Mouse (Mus musculus) right cerebral cortex, postnatal 36 days (tissue): ENCODE data around the gene Pou4f1.
"Not testable (repeated sequence)": the region's sequence is repeated elsewhere in the genome, so short reads cannot be mapped to it uniquely, and the experiment has no call there.

ENCODE experiments used
- DNase-seq, 2 experiments: peaks; one replicate each; pipeline ENCODE4 v3.0.0; 2022; ENCODE audit warnings: low spot score in 2 of 2, mixed read lengths in 1 of 2

Pou4f1 gene

DNA sequence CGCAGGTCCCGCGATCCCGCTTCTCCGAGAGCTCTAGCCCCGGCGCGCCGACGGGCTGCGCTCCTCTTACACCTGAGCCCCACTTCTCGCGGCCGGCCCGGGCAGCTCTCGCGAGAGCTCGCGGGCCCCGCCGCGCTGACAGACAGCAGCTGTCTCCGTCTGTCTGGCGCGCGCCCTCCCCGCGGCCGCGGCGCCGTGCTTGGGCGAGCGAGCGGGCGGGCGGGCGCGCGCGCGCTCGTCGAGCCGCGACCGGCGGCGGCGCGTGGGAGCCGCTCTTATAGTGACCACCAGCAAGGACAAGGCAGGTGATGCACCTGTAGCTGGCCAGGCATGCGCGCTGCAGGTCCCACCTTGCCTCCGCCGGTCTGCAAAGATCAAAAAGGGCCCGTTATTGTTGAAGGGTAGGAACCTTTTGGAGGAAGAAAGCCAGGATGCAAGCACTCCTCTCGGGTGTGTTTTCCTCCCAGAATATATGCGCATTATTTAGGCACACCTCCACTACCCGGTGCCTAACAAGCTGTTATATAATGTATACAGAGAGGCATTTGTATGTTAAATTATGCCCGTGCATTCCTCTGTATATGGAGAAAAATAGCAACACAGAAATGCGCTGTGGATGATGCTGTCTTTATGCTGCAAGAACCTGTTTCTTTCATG, at the start of gene Pou4f1:
Gene Pou4f1, minus strand, starts transcription at position 34 of the 657 bp plus-strand sequence.
- DNase-seq: no peak

GRCm38 (mm10) chr14:104511664-104512063, 43.9 kb upstream of the Pou4f1 start:
- no peak for DNase-seq

DNA sequence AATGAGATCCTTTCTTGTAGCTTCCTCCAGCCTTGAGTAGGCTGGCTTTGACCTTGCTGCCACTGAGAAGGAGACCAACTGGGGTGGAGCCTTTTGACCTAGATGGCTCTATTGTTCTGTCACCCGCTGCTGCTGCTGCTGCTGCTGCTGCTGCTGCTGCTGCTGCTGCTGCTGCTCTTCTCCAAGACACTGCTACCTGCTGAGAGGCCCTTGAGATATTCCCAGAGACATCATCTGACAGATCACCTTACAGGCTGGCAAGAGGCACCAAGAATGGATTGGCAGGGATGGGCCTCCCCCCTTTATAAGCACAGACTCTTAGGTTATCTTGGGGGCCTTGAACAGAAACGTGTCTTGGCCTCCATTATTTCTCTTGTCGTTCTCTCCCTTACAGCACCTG, 35.0 kb upstream of the Pou4f1 start:
- not testable (repeated sequence) for DNase-seq

- no peak for DNase-seq
Observed at GRCm38 (mm10) chr14:104479751-104480150, 12.0 kb upstream of the Pou4f1 start.

GRCm38 (mm10) chr14:104478593-104478992, 10.8 kb upstream of the Pou4f1 start:
- DNase-seq: no peak

DNA sequence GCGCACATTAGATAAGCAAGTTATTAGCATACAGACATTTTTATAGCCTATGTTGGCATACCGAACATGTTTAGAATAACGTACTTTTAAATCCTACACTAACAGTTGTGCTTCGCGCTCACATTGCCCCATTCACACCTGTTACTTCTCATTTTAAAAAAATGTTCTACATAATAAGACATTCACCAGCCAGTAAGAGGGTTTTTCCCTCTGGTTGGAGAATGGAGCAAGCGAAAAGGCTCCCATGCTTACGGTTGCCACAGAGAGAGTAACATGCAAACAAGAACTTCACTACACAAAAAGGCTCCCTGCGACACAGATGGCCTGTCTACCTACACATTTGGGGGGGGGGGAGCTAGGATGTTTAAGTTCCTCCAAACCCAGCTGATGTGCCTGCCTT, 9.8 kb upstream of the Pou4f1 start:
- DNase-seq: no peak

DNA sequence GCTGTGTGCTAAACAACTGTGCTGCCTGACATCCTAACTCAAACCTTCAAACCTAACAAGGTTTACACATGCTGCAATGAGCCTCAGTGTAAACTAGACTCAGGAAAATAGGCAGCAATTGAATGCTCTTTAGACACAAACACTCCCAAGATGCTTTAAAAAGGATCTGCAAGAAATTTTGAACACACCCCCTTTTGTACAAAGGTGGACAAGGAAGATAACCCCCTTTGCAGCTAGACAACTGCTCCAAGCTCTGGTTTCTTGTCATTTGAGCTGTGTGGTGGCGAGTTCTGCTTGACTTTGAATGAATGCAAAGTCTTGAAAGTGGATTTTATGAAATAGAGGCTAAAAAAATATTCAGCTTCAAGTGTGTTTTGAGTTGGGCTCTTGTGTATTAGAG, 7.6 kb upstream of the Pou4f1 start:
- DNase-seq: no peak

GRCm38 (mm10) chr14:104468623-104468970, 798 bp upstream of the Pou4f1 start:
- DNase-seq: no peak

GRCm38 (mm10) chr14:104467133-104467965, 450 bp downstream of the Pou4f1 start:
- DNase-seq: no peak

- DNase-seq: no peak
Observed at GRCm38 (mm10) chr14:104466557-104466956, 1.2 kb downstream of the Pou4f1 start.

GRCm38 (mm10) chr14:104465483-104466235, 2.1 kb downstream of the Pou4f1 start:
- DNase-seq: no peak

DNA sequence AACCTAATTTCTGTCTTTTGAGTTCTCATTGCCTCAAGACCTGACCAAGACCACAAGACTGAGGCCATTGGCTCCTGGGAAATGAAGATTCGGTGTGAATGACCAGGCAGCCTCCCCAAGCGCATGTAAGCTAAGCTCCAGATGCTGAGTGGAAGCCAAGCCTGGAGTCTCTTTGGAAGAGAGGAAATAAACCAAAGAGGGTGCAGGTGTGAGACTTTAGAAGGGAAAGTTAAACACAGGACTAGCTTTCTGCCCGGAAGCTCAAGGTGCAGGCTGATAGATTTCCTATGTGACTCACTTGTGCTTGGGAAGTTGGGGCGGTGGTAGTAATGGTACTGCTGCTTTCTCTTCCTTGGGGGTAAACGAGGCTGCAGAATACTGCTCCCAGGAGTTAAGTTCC, 3.0 kb downstream of the Pou4f1 start:
- no peak for DNase-seq

GRCm38 (mm10) chr14:104463631-104464250, 4.1 kb downstream of the Pou4f1 start:
- no peak for DNase-seq

- DNase-seq: no peak
Observed at GRCm38 (mm10) chr14:104461286-104462240, 6.2 kb downstream of the Pou4f1 start.

DNA sequence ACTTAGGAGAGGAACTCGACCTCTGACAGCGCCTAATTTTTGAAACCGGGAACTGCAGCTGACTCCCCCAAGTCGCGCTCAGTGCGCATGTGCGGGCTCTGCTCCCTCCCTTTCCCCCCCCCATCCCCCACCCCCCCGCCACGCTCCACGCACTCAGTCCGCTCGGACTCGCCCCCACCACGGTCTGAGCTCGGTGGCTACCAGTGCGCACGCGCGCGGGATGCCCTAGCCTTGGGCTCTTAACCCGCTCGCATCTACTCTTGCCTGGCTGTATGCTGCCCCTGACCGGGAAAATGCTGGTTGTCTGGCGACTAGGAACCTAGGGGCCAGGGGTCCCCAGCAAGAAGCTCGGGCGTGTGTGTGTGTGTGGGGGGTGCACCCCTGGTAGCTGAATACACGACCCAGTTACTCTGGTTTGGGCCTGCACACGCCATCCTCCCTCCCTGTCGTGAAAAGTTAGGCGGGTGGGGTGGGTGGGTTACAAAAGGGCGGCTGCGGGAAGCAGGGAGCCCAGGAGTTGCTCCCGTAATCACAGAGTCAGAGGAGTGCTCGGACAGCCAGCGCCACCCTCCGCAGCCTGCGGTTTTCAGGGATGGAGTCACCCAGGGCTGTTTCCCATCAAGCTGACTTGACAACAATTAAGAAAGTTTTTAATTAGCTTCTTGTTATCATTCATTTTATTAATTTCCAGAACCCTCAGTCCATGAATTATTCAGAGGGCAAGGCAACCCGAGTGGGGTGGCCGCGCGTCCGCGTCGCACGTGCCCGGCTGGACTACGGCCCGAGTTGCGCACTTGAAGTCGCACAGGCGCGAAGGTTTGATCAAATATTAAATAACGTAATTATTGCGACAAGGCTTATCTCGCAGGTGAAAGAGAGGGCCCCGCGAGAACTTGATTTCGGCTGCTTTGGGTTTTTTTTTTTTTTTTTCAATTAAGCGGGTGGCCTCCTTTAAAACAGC, 7.2 kb downstream of the Pou4f1 start:
- no peak for DNase-seq

DNA sequence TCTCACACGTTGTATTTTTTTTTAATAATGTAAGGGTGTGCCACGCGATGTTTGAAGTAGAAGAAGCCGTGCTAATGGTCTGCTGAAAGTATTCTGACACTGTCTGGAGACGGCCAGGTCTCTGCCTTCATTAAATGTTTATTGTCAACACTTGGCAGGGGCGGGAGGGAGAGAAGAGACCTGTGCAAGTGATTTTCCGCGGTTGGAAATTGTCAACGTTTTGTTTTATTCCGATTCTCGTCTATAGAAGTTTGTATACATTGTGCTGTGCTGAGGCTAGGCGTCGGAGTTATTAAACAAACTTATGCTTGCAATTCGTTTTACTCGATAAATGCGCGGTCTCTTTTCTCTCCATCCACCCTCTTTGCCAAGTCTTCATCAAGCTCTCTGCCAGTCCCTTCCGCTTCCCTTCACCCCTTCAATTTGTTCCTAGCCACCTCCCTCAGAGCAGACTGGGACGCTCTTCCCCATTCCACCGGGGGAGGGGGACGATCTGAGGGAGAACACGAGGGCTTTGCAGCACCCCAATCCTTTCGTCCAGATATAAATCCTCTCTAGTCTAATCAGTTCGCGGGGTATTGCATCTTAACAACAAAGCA, 8.2 kb downstream of the Pou4f1 start:
- DNase-seq: no peak

DNA sequence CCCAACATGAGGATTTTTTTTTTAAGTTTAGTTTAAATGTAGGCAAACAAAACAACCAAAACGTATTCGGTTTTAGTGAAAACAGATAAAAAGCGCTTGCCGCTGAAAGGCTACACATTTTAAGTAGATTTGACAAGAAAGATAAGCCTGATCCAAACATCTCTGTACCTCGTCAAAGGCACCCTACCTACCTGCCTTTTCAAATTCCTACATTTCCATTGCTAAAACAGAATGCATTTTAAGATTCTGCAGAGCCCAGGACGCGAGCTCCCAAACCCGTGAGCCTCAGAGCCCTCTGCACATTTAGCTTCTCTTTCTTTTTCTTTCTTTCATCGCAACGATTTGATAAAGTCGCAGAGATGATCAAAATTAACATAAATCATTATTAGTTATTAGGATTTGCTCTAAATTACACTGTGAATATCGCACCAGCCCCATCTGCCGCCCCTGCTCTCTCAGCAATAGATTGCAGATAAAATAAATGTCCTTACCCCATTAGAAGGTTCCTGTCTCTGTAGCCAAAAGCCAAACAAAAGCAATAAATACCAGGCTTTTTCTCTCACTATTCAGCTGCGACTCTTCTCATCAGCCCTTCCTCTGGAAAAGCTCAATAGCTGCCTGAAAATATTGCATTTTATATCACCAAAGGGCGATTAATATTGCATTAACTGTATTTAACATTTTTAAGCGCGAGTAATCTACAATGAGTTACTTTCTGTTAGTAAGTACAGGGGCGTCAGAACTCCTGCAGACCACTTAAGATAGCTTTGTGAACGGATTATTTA, 8.9 kb downstream of the Pou4f1 start:
- DNase-seq: no peak

- no peak for DNase-seq
Observed at GRCm38 (mm10) chr14:104457966-104458710, 9.7 kb downstream of the Pou4f1 start.
